Mouse (Mus musculus): Measurements from ENCODE around the gene Igf2bp3. TPM values are rescaled to one million over a fixed set of nuclear protein-coding genes. Genes with fewer than 3 reads are reported as not detected.

Igf2bp3 gene
- polyA plus RNA-seq, 1 experiment from 2014 or later = 114 TPM

DNA sequence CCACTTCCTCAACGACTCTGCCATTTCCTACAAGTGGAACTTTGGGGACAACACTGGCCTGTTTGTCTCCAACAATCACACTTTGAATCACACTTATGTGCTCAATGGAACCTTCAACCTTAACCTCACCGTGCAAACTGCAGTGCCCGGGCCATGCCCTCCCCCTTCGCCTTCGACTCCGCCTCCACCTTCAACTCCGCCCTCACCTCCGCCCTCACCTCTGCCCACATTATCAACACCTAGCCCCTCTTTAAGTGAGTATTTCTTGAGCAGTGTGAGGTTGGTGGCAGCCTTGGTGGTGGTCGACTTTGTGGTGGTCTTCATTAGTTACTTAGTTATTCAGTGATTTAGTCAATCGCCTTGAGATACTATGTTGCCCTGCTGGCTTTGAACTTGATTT, 166.9 kb downstream of the Igf2bp3 start:
- Histone ChIP-seq H3K4me3 (no peak overlapping the region), H3K4me1 (no peaks in the 10 kb centered on the region), H3K27me3 (peaks cover 17% of the 10 kb centered on the region), H3K9me3 (no peaks in the 10 kb centered on the region), H3K36me3 (no peaks in the 10 kb centered on the region), H3K9ac (replicated peaks) (no peak overlapping the region), H3K4me2 (replicated peaks) (no peak overlapping the region), H3K27ac (replicated peaks) (no peak overlapping the region)
- no peak for ATAC-seq (ENCODE audit: low FRiP score, low read depth)
- 82% methylated on average over 10 of the region's 10 CpGs for WGBS

DNA sequence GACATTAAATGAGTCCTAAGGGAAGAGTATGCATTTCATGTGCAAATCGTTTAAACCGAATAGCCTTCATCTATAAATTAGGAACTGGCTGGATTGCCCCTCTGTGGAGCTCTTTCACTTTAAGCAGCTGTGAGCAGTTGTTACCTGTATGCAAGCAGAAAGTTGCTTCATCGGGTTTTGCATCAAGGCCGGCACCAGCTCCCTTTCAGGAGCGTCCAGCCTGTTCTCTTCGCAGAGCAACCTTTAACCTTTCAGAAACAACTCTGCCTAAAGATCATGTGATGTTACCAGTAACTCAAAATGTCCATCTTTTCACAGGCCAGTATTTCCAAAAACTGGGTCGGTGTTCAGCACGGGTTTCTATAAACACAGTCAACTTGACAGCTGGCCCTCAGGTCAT, 167.8 kb downstream of the Igf2bp3 start:
- no peak overlapping the region for H3K9ac ChIP-seq (replicated peaks)
- no peak overlapping the region for H3K4me3 ChIP-seq
- H3K36me3 ChIP-seq = no peaks in the 10 kb centered on the region
- WGBS = 84% methylated on average over 8 of the region's 8 CpGs
- peaks cover 9% of the 10 kb centered on the region for H3K27me3 ChIP-seq
- H3K4me1 ChIP-seq = no peaks in the 10 kb centered on the region
- no peaks in the 10 kb centered on the region for H3K9me3 ChIP-seq
- no peak overlapping the region for H3K4me2 ChIP-seq (replicated peaks)
- no peak for ATAC-seq (ENCODE audit: low FRiP score, low read depth)
- H3K27ac ChIP-seq (replicated peaks) = no peak overlapping the region

DNA sequence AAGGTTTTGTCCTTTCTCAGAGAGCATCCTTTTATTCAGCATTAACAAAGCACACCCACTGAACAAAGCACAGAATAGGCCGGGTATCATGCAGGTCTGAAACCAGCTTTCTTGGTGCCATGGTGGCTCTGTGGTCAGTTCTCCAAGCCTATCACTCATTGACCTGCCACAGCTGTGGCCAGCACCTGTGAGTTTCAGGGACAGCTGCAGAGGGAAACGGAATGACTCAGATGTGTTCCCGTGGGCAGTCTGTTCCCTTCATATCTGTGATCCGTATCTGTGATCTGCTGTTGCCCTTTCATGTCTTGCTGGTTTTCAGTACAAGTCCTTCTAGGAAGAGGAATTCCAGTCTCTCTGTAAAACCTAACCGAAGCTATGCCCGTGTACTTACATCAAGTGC, 168.3 kb downstream of the Igf2bp3 start:
- H3K9me3 ChIP-seq = no peaks in the 10 kb centered on the region
- H3K27me3 ChIP-seq = peaks cover 4% of the 10 kb centered on the region; the same call in 1 of the 2 replicates
- no peaks in the 10 kb centered on the region for H3K36me3 ChIP-seq
- H3K27ac ChIP-seq (replicated peaks) = no peak overlapping the region
- H3K4me2 ChIP-seq (replicated peaks) = no peak overlapping the region
- ATAC-seq (ENCODE audit: low FRiP score, low read depth) = no peak
- no peak overlapping the region for H3K9ac ChIP-seq (replicated peaks)
- H3K4me1 ChIP-seq = no peaks in the 10 kb centered on the region
- H3K4me3 ChIP-seq = no peak overlapping the region
- WGBS = 67% methylated on average over 6 of the region's 6 CpGs

DNA sequence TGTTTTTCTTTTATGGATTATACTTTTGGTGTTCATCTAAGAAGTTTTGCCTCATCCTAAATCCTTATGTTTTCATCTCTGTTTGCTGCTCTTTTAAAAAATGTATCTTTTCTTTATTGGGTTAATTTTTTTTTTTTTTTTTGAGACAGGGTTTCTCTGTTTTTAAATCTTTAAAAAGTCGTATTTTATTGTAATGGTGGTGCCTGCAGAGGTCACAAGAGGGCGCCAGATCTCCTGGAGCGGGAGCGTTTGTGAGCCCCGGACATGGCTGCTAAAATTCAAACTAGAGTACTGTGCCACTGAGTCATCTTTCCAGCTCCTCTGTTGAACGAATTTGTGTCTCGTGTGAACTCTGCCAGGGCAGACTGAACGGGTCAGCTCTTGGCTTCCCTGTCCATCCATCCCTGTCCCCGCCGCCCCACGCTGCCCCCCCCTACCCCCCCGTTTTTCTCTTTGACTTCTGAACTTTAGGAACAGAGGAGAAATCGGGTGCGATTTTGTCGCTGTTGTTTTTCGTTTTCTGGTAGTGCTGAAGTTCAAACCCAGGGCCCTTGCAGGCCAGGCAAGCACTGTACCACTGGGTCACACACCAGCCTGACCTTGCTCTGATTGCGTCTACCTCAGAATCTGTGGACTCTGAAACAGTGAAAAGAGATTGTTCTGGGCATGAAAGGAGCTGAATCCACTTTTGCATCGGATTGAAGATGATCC, 175.1 kb downstream of the Igf2bp3 start:
- Histone ChIP-seq H3K27me3 (peaks cover 26% of the 10 kb centered on the region), H3K36me3 (no peaks in the 10 kb centered on the region), H3K9me3 (no peaks in the 10 kb centered on the region), H3K4me2 (replicated peaks) (peak overlapping the region; percentile 47), H3K4me3 (peak overlapping the region; percentile 35), H3K9ac (replicated peaks) (peak overlapping the region; percentile 46), H3K27ac (replicated peaks) (no peak overlapping the region), H3K4me1 (0 out of 2 replicates have a peak, but pooled peaks cover 6% of the 10 kb centered on the region)
- WGBS = 11% methylated on average over 18 of the region's 18 CpGs
- ATAC-seq (ENCODE audit: low FRiP score, low read depth) = peak; percentile 47; the same call in 1 of the 2 replicates

DNA sequence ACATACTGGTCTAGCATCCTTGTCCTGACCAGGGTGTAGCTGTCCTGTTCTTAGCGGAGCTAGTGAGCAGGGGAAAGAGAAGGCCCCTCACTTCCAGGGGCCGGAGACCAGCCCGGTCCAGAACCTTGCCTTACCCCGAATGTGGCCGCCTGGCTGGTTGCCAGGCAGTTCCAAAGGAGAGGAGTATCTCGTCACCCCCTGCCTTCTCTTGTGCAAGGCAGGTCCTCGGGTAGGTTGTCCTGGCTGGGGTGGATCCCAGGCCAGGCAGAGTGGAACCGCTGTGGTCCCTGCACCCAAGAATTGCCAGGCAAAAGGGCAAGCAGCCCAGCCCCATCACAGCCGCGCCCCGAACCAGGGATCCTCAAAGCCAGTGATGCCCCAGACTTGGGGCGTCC, 177.5 kb downstream of the Igf2bp3 start:
- Histone ChIP-seq H3K4me3 (no peak overlapping the region), H3K9me3 (no peaks in the 10 kb centered on the region), H3K4me1 (0 out of 2 replicates have a peak, but pooled peaks cover 6% of the 10 kb centered on the region), H3K9ac (replicated peaks) (no peak overlapping the region), H3K36me3 (no peaks in the 10 kb centered on the region), H3K27ac (replicated peaks) (no peak overlapping the region), H3K4me2 (replicated peaks) (no peak overlapping the region), H3K27me3 (peaks cover 26% of the 10 kb centered on the region)
- ATAC-seq (ENCODE audit: low FRiP score, low read depth) = no peak
- 76% methylated on average over 12 of the region's 12 CpGs for WGBS

DNA sequence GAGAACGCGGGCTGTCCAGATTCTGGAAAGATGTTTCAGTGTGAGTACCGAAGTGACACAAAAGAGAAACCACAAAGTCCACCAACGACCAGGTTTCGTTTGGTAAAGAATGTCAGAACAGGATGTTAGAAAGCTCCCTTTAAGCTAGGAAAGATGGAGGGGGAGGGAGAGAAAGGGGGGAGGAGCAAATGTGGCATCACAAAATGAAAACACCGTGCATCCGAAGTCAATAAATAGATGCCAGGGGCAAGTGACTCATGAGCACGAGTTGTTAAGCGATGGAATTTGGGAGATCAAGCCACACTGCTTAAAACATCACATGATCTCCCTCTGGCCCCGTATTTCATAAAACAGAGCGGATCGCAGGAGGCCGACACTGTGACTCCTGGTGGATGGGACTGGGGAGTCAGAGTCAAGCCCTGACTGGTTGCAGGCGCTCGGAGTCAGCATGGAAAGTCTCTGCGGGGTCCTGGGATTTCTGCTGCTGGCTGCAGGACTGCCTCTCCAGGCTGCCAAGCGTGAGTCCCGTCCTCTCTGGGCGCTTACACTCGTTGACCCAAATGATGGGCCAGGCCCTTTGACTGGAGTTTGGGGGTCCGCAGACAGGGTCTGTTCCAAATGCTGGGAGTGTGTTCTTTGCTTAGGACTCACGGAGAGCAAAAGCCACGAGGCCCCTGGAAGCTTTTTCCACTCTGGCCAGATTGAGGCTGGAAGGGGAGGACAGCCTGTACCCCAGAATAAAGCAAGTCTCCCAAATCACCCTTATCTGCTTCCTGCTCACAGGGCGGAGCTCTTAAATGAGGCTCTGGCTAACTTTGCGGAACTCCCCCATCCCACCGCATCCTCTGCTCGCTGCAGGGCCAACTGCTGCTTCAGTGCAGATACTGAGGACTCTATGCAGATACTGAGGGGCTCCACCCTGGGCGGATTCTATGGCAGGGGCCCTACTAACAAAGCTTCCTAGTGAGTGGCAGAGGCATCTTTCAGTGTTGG, 178.2 kb downstream of the Igf2bp3 start, which contains the start of gene Gpnmb:
Gpnmb (plus strand) TSS at position 272 of the 993 bp plus-strand sequence.
- no peak within 1 kb of the TSS for H3K4me3 ChIP-seq
- no peaks in the 10 kb centered on the region for H3K9me3 ChIP-seq
- no peak within 1 kb of the TSS for H3K9ac ChIP-seq (replicated peaks)
- H3K27me3 ChIP-seq = peaks cover 26% of the 10 kb centered on the region
- H3K4me2 ChIP-seq (replicated peaks) = peak within 1 kb of the TSS; percentile 29
- 0 out of 2 replicates have a peak, but pooled peaks cover 6% of the 10 kb centered on the region for H3K4me1 ChIP-seq
- WGBS = 41% methylated on average over 28 of the region's 28 CpGs
- H3K36me3 ChIP-seq = no peaks in the 10 kb centered on the region
- H3K27ac ChIP-seq (replicated peaks) = no peak within 1 kb of the TSS
- ATAC-seq (ENCODE audit: low FRiP score, low read depth) = no peak

Other genes starting within 250 kb of the Igf2bp3 start
- gene Doxl2, start 240.0 kb downstream of the Igf2bp3 start, polyA plus RNA-seq (2016; fragmentation: Nextera tagmentation; extraction: Ambion mirVana) = not detected in 2 replicates
- not detected in 2 replicates for gene Svs1, start 228.1 kb downstream of the Igf2bp3 start, polyA plus RNA-seq (2016; fragmentation: Nextera tagmentation; extraction: Ambion mirVana)
- gene Gpnmb, start 178.4 kb downstream of the Igf2bp3 start, polyA plus RNA-seq (2016; fragmentation: Nextera tagmentation; extraction: Ambion mirVana) = 0.20 and 0.30 TPM in 2 replicates
- gene Malsu1, start 141.2 kb downstream of the Igf2bp3 start, polyA plus RNA-seq (2016; fragmentation: Nextera tagmentation; extraction: Ambion mirVana) = 60.9 and 67.0 TPM in 2 replicates
- 160 and 162 TPM in 2 replicates for gene Tra2a, start 49.1 kb upstream of the Igf2bp3 start, polyA plus RNA-seq (2016; fragmentation: Nextera tagmentation; extraction: Ambion mirVana)
- 6.1 and 6.5 TPM in 2 replicates for gene Ccdc126, start 104.3 kb upstream of the Igf2bp3 start, polyA plus RNA-seq (2016; fragmentation: Nextera tagmentation; extraction: Ambion mirVana)
- gene Fam221a, start 152.8 kb upstream of the Igf2bp3 start, polyA plus RNA-seq (2016; fragmentation: Nextera tagmentation; extraction: Ambion mirVana) = 3.6 and 4.2 TPM in 2 replicates
- gene Stk31, start 180.6 kb upstream of the Igf2bp3 start, polyA plus RNA-seq (2016; fragmentation: Nextera tagmentation; extraction: Ambion mirVana) = 0.18 TPM in 1 of 2 replicates, not detected in the other

All from midbrain, embryonic 12.5 days (tissue).